Mouse (Mus musculus) hindbrain, embryonic 15.5 days (tissue): ENCODE measurements around the gene Tnip3. TPM values are rescaled to one million over a fixed set of nuclear protein-coding genes. Genes with fewer than 3 reads are reported as not detected.

Source experiments
- ATAC-seq: fragments of 200-750 bp; cut with Nextera tagmentation; 2 replicates; pipeline ENCODE4 v1.8.0; 2017; ENCODE audit warnings: low read depth, moderate number of reproducible peaks, moderate TSS enrichment; ENCODE audit not compliant: low FRiP score
- H3K27ac ChIP-seq: fragments of 300-500 bp; sonication (generic); replicated peaks from 2 replicates; pipeline ENCODE4 v1.5.1; 2015; ENCODE audit warnings: mild to moderate bottlenecking, inconsistent platforms
- H3K27me3 ChIP-seq: fragments of 300-500 bp; sonication (generic); 2 replicates; pipeline ENCODE4 v1.6.1; 2015; ENCODE audit warnings: control low read depth, inconsistent platforms
- H3K36me3 ChIP-seq: fragments of 300-500 bp; sonication (generic); 2 replicates; pipeline ENCODE4 v1.6.1; 2015; ENCODE audit warnings: control low read depth, inconsistent platforms
- H3K4me1 ChIP-seq: fragments of 300-500 bp; sonication (generic); replicated peaks from 2 replicates; pipeline ENCODE4 v1.6.1; 2015; ENCODE audit warnings: control low read depth, inconsistent platforms
- H3K4me2 ChIP-seq: fragments of 300-500 bp; sonication (generic); 2 replicates; pipeline ENCODE4 v1.6.1; 2015; ENCODE audit warnings: moderate library complexity, mild to moderate bottlenecking, inconsistent platforms
- H3K4me3 ChIP-seq: fragments of 300-500 bp; sonication (generic); 2 replicates; pipeline ENCODE4 v1.5.1; 2015; ENCODE audit warnings: mild to moderate bottlenecking, inconsistent platforms
- H3K9ac ChIP-seq: fragments of 300-500 bp; sonication (generic); 2 replicates; pipeline ENCODE4 v1.6.1; 2015; ENCODE audit warnings: inconsistent platforms
- H3K9me3 ChIP-seq: fragments of 300-500 bp; sonication (generic); 2 replicates; pipeline ENCODE4 v1.6.1; 2016; ENCODE audit warnings: control low read depth, inconsistent platforms
- WGBS: fragments of 180-500 bp; shearing (Covaris S2); methylation state at CpG from one replicate; pipeline ENCODE4 v1.1.7; 2015; 5-methylcytosine and 5-hydroxymethylcytosine counted together
- polyA plus RNA-seq: library from polyadenylated mRNA; unstranded; fragments of >200 nt; fragmentation: Nextera tagmentation; extraction: Ambion mirVana; gene quantifications from 2 replicates; pipeline ENCODE4 v1.2.1, GENCODE M21; 2015

Tnip3 gene
- polyA plus RNA-seq, 1 experiment from 2014 or later, result not detected

GRCm38 (mm10) chr6:65669971-65670370 lies 144.9 kb downstream of the Tnip3 start:
- Histone ChIP-seq H3K9ac (no peak overlapping the region), H3K4me2 (peak overlapping the region; percentile 5; the same call in 1 of the 2 replicates), H3K4me1 (peaks cover 18% of the 10 kb centered on the region), H3K4me3 (no peak overlapping the region), H3K9me3 (no peaks in the 10 kb centered on the region), H3K27me3 (no peaks in the 10 kb centered on the region), H3K27ac (no peak overlapping the region), H3K36me3 (no peaks in the 10 kb centered on the region)
- 39% methylated on average over 2 of the region's 2 CpGs for WGBS
- no peak for ATAC-seq

GRCm38 (mm10) chr6:65670981-65671411 lies 145.9 kb downstream of the Tnip3 start:
- H3K36me3 ChIP-seq, result no peaks in the 10 kb centered on the region
- H3K4me1 ChIP-seq, result peaks cover 18% of the 10 kb centered on the region
- H3K9ac ChIP-seq, result peak overlapping the region; percentile 64
- H3K4me3 ChIP-seq, result peak overlapping the region; percentile 74
- peak; percentile 65 for ATAC-seq
- H3K27ac ChIP-seq, result peak overlapping the region; percentile 79
- 0 out of 2 replicates have a peak, but pooled peaks cover 4% of the 10 kb centered on the region for H3K27me3 ChIP-seq
- peak overlapping the region; percentile 95 for H3K4me2 ChIP-seq
- WGBS, result under 1% methylated on average over 18 of the region's 21 CpGs
- no peaks in the 10 kb centered on the region for H3K9me3 ChIP-seq

DNA sequence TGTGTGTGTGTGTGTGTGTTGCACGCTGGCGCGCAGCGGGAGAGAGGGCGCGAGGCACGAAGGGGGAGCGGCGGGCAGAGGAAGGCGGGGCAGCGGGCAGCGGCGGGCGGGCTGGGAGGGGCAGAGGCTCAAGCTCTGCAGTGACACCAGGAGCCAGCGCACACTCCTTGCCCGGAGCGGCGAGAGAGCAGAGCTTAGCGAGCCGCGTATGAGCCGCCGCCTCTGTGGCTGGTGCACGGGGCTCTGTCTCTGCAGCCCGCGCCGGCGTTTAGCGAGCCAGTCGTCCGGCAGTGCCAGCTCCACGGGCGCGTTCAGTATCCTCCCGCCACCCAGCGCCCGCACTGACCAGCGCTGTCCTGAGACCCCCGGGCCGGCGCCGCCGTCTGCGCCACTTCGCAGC lies 146.3 kb downstream of the Tnip3 start, which contains the start of gene Ndnf:
Gene Ndnf (plus strand): TSS at position 140 of the 400 bp plus-strand sequence.
- H3K4me1 ChIP-seq, result peaks cover 18% of the 10 kb centered on the region
- peak within 1 kb of the TSS; percentile 74 for H3K4me3 ChIP-seq
- peak; percentile 93 for ATAC-seq
- peak within 1 kb of the TSS; percentile 95 for H3K4me2 ChIP-seq
- under 1% methylated on average over 30 of the region's 45 CpGs for WGBS
- no peaks in the 10 kb centered on the region for H3K36me3 ChIP-seq
- H3K9me3 ChIP-seq, result no peaks in the 10 kb centered on the region
- H3K27me3 ChIP-seq, result 0 out of 2 replicates have a peak, but pooled peaks cover 4% of the 10 kb centered on the region
- H3K9ac ChIP-seq, result peak within 1 kb of the TSS; percentile 64
- H3K27ac ChIP-seq, result peak within 1 kb of the TSS; percentile 79

GRCm38 (mm10) chr6:65672131-65673031 lies 147.3 kb downstream of the Tnip3 start:
- Histone ChIP-seq H3K4me1 (peaks cover 18% of the 10 kb centered on the region), H3K27me3 (0 out of 2 replicates have a peak, but pooled peaks cover 4% of the 10 kb centered on the region), H3K9me3 (no peaks in the 10 kb centered on the region), H3K4me2 (peak overlapping the region; percentile 95), H3K9ac (peak overlapping the region; percentile 64), H3K27ac (peak overlapping the region; percentile 79), H3K4me3 (peak overlapping the region; percentile 74), H3K36me3 (no peaks in the 10 kb centered on the region)
- under 1% methylated on average over 57 of the region's 57 CpGs for whole genome bisulfite sequencing
- ATAC-seq, result peak; percentile 46; the same call in 1 of the 2 replicates

Other genes with a start within 250 kb of the Tnip3 start
- 1.5 and 1.8 TPM in 2 replicates for gene C130060K24Rik, start 144.2 kb upstream of the Tnip3 start, polyA plus RNA-seq
- gene Ndnf, start 146.3 kb downstream of the Tnip3 start, polyA plus RNA-seq, result 11.3 and 12.7 TPM in 2 replicates